Mouse (Mus musculus) c-Kit-negative CD71-positive TER-119-positive erythroid progenitor cells, embryonic 14.5 days (primary cell): Measurements from ENCODE around the gene Mad1l1.
A peak's percentile ranks its signal among the peaks of the same experiment; 100 is the strongest.
"Not testable (repeated sequence)": the region's sequence is repeated elsewhere in the genome, so short reads cannot be mapped to it uniquely, and the experiment has no call there.

Experiments
- DNase-seq: peaks from one replicate; pipeline ENCODE4 v3.0.0-alpha.2; 2013; ENCODE audit warnings: low read depth, low spot score

Mad1l1 gene

GRCm38 (mm10) chr5:140012286-140012967 is 308.9 kb downstream of the Mad1l1 start:
- DNase-seq: peak; percentile 20

GRCm38 (mm10) chr5:140010405-140010804 is 310.9 kb downstream of the Mad1l1 start:
- no peak for DNase-seq

GRCm38 (mm10) chr5:140009083-140009655 is 312.2 kb downstream of the Mad1l1 start:
- no peak for DNase-seq

GRCm38 (mm10) chr5:140008523-140008806 is 312.9 kb downstream of the Mad1l1 start:
- no peak for DNase-seq

- no peak for DNase-seq
These were observed 313.5 kb downstream of the Mad1l1 start for GRCm38 (mm10) chr5:140007656-140008522.

GRCm38 (mm10) chr5:140006861-140007260 is 314.5 kb downstream of the Mad1l1 start:
- DNase-seq: no peak

GRCm38 (mm10) chr5:140002541-140002940 is 318.8 kb downstream of the Mad1l1 start:
- no peak for DNase-seq

- DNase-seq: no peak
These were observed 322.4 kb downstream of the Mad1l1 start for GRCm38 (mm10) chr5:139998916-139999315.

- not testable (repeated sequence) for DNase-seq
These were observed 323.0 kb downstream of the Mad1l1 start for GRCm38 (mm10) chr5:139998321-139998720.

GRCm38 (mm10) chr5:139991531-139991930 is 329.8 kb downstream of the Mad1l1 start:
- DNase-seq: no peak

GRCm38 (mm10) chr5:139985073-139985746 is 336.1 kb downstream of the Mad1l1 start:
- no peak for DNase-seq

GRCm38 (mm10) chr5:139981976-139982375 is 339.4 kb downstream of the Mad1l1 start:
- peak; percentile 39 for DNase-seq

GRCm38 (mm10) chr5:139979371-139979770 is 342.0 kb downstream of the Mad1l1 start:
- DNase-seq: no peak

- DNase-seq: no peak
These were observed 342.7 kb downstream of the Mad1l1 start for GRCm38 (mm10) chr5:139978525-139979276.

- DNase-seq: no peak
These were observed 343.9 kb downstream of the Mad1l1 start for GRCm38 (mm10) chr5:139977476-139977875.

- no peak for DNase-seq
These were observed 344.8 kb downstream of the Mad1l1 start for GRCm38 (mm10) chr5:139976584-139976983.

GRCm38 (mm10) chr5:139970186-139970631 is 351.1 kb downstream of the Mad1l1 start:
- no peak for DNase-seq

GRCm38 (mm10) chr5:139969151-139969948 is 352.0 kb downstream of the Mad1l1 start:
- DNase-seq: no peak

- no peak for DNase-seq
These were observed 355.8 kb downstream of the Mad1l1 start for GRCm38 (mm10) chr5:139965596-139965995.

GRCm38 (mm10) chr5:139964391-139964790 is 357.0 kb downstream of the Mad1l1 start:
- no peak for DNase-seq
